In the genomic region with DNA sequence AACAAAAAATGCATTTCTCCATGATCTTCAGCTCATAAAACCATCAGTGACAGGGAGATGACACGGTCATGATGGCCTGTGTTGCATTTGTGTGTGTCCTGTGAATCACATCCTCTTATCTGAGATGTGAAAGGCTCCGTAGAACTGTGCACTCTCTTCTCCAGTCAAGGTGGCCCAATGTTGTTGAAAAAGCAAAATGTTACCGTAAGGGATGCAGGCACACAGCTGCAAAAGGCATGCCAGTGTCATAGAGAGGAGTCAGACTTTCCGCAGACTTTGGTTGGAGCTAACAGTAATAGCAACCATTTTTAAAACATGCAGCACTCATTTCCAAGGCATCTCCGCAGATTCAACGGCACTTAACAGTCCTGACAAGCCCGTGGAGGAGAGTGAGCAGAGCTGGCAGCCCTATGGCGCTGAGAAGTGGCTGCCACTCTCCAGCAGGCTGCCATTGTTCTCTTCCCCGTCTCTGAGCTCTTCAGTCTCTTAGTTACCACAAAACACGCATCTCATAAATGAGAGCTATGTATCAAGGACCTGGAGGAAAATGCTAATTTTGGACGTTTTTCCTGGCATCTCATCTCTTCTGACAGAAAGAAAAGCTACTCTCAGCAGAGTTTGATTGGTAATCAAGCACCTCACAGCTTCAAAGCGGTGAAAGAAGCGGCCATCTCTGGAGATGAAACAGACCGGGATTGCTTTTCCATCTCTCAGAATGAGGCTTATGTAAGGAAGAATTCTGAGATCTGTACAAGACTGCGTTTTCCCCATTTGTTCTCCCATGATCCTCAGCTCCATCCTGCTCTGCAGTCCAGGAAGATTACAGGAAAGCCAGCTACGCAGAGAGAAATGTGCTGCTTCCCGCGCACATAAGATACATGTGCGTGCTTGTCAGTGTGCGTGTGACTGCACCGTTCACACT, we compare ENCODE assay signal across 16 mouse cellular contexts. TPM values are rescaled to one million over a fixed set of nuclear protein-coding genes. Genes with fewer than 3 reads are reported as not detected.
DNase-seq lines count a peak whose midpoint lies in the region; ATAC-seq lines count a peak whose summit lies in the region.
"Had no signal": no experiment of that assay in that cellular context is flagged by ENCODE, and none has a peak within 500 bp of the region (broad histone marks: within the 10 kb centered on the region; RNA-seq: fewer than 3 reads in every experiment).

No protein-coding gene starts in this region.

- WGBS in forebrain, embryonic 11.5 days = 74% methylated on average over 21 of the region's 21 CpGs
- 83% methylated on average over 21 of the region's 21 CpGs for WGBS in forebrain, embryonic 10.5 days
- WGBS in hindbrain, embryonic 12.5 days = 67% methylated on average over 21 of the region's 21 CpGs
- WGBS in midbrain, embryonic 16.5 days = 29% methylated on average over 21 of the region's 21 CpGs

- no peak for DNase-seq in forebrain, embryonic 11.5 days (ENCODE audit: low spot score)
- no peak for DNase-seq in forebrain, embryonic 10.5 days (ENCODE audit: extremely low spot score, low spot score)
- DNase-seq in left cerebral cortex, adult 9 months (ENCODE audit: low spot score in 2 of 2) = peak; percentile 14 to 15
- no peak for DNase-seq in left cerebral cortex, postnatal 4 days
- no peak for DNase-seq in cerebellum, adult 18-20 months
- DNase-seq in retina, embryonic 14.5 days (ENCODE audit: low spot score) = no peak
- DNase-seq: adrenal gland, adult 8-10 months; kidney, postnatal 36 days; lung, adult 18-20 months had no signal

- 0 out of 2 replicates have a peak, but pooled peaks cover 5% of the 10 kb centered on the region for H3K4me1 ChIP-seq in forebrain, embryonic 11.5 days (replicated peaks; ENCODE audit: control insufficient read depth, insufficient read depth, low read length)
- peaks cover 14% of the 10 kb centered on the region for H3K4me1 ChIP-seq in forebrain, embryonic 10.5 days
- H3K4me1 ChIP-seq in hindbrain, embryonic 12.5 days = peaks cover 4% of the 10 kb centered on the region; the same call in 1 of the 2 replicates
- H3K4me1 ChIP-seq in midbrain, embryonic 16.5 days (ENCODE audit: control insufficient read depth, insufficient read depth, low read length) = peaks cover 4% of the 10 kb centered on the region
- H3K4me1 ChIP-seq: limb, embryonic 12.5 days had no signal

- H3K4me2 ChIP-seq in forebrain, embryonic 11.5 days (ENCODE audit: low read depth, low read length, severe bottlenecking) = no peak overlapping the region
- H3K4me2 ChIP-seq in hindbrain, embryonic 12.5 days (replicated peaks) = peak overlapping the region; percentile 21; the same call in 1 of the 2 replicates
- peak overlapping the region; percentile 47 for H3K4me2 ChIP-seq in midbrain, embryonic 16.5 days (ENCODE audit: low read length)
- H3K4me2 ChIP-seq: limb, embryonic 12.5 days had no signal

- H3K27ac ChIP-seq in forebrain, embryonic 11.5 days (ENCODE audit: low read depth, low read length) = peak overlapping the region; percentile 57; the same call in 1 of the 2 replicates
- H3K27ac ChIP-seq in forebrain, embryonic 10.5 days = no peak overlapping the region
- peak overlapping the region; percentile 60; the same call in 1 of the 2 replicates for H3K27ac ChIP-seq in hindbrain, embryonic 12.5 days
- peak overlapping the region; percentile 82 for H3K27ac ChIP-seq in midbrain, embryonic 16.5 days (ENCODE audit: low read length)
- H3K27ac ChIP-seq: limb, embryonic 12.5 days had no signal

- peak; percentile 71; the same call in 1 of the 2 replicates for ATAC-seq in forebrain, embryonic 11.5 days (replicated peaks; ENCODE audit: low FRiP score)
- peak; percentile 76 for ATAC-seq in hindbrain, embryonic 12.5 days (ENCODE audit: low FRiP score)
- ATAC-seq in midbrain, embryonic 16.5 days = peak; percentile 91
- ATAC-seq: intestine, postnatal 0 days had no signal

- intact Hi-C loops in left cerebral cortex, postnatal 4 days (cut with DNase I) = no loop called here

- no peaks in the 10 kb centered on the region for H3K9me3 ChIP-seq in forebrain, embryonic 11.5 days (ENCODE audit: control insufficient read depth, low read length)
- H3K9me3 ChIP-seq in forebrain, embryonic 10.5 days = no peaks in the 10 kb centered on the region
- no peaks in the 10 kb centered on the region for H3K9me3 ChIP-seq in hindbrain, embryonic 12.5 days (replicated peaks)
- no peaks in the 10 kb centered on the region for H3K9me3 ChIP-seq in midbrain, embryonic 16.5 days (replicated peaks; ENCODE audit: control insufficient read depth, low read length, poor library complexity, severe bottlenecking)
- H3K9me3 ChIP-seq: limb, embryonic 12.5 days had no signal

- no peaks in the 10 kb centered on the region for H3K27me3 ChIP-seq in forebrain, embryonic 11.5 days (ENCODE audit: control insufficient read depth, insufficient read depth, low read length)
- no peaks in the 10 kb centered on the region for H3K27me3 ChIP-seq in forebrain, embryonic 10.5 days (ENCODE audit: poor library complexity, severe bottlenecking)
- no peaks in the 10 kb centered on the region for H3K27me3 ChIP-seq in hindbrain, embryonic 12.5 days
- no peaks in the 10 kb centered on the region for H3K27me3 ChIP-seq in midbrain, embryonic 16.5 days (ENCODE audit: control insufficient read depth, insufficient read depth, low read depth, low read length)
- H3K27me3 ChIP-seq: limb, embryonic 12.5 days had no signal

- no peak overlapping the region for H3K4me3 ChIP-seq in forebrain, embryonic 11.5 days (ENCODE audit: low read depth, low read length)
- no peak overlapping the region for H3K4me3 ChIP-seq in forebrain, embryonic 10.5 days
- no peak overlapping the region for H3K4me3 ChIP-seq in hindbrain, embryonic 12.5 days
- no peak overlapping the region for H3K4me3 ChIP-seq in midbrain, embryonic 16.5 days (ENCODE audit: low read depth, low read length)
- H3K4me3 ChIP-seq: limb, embryonic 12.5 days had no signal

- H3K9ac ChIP-seq in forebrain, embryonic 11.5 days (ENCODE audit: low read length) = no peak overlapping the region; the same call in 1 of the 2 replicates
- H3K9ac ChIP-seq in hindbrain, embryonic 12.5 days = 0 out of 2 replicates have a peak overlapping the region, but pooled peaks have one; percentile 5
- H3K9ac ChIP-seq in midbrain, embryonic 16.5 days (ENCODE audit: low read depth, low read length) = peak overlapping the region; percentile 31; the same call in 1 of the 2 replicates
- H3K9ac ChIP-seq: limb, embryonic 12.5 days had no signal

- H3K36me3 ChIP-seq in forebrain, embryonic 11.5 days (ENCODE audit: control insufficient read depth, insufficient read depth, low read length) = no peaks in the 10 kb centered on the region
- H3K36me3 ChIP-seq in forebrain, embryonic 10.5 days (replicated peaks) = no peaks in the 10 kb centered on the region
- no peaks in the 10 kb centered on the region for H3K36me3 ChIP-seq in hindbrain, embryonic 12.5 days
- no peaks in the 10 kb centered on the region for H3K36me3 ChIP-seq in midbrain, embryonic 16.5 days (ENCODE audit: control insufficient read depth, insufficient read depth, low read length)
- H3K36me3 ChIP-seq: limb, embryonic 12.5 days had no signal

RNA-seq across cellular contexts. Expression of gene Lmntd1, which starts 28.8 kb away (rescaled TPM):
- polyA plus RNA-seq in forebrain, embryonic 11.5 days (2014; fragmentation: Nextera tagmentation; extraction: Ambion mirVana) = 0.31 and 0.33 TPM in 2 replicates
- 0.15 and 0.37 TPM in 2 replicates for polyA plus RNA-seq in forebrain, embryonic 10.5 days (2016; fragmentation: Nextera tagmentation; extraction: Ambion mirVana)
- total RNA-seq in left cerebral cortex, postnatal 4 days (2021) = 1 to 10 TPM; 1.9 to 2.1 TPM
- polyA plus RNA-seq in hindbrain, embryonic 12.5 days (2016; fragmentation: Nextera tagmentation; extraction: Ambion mirVana) = 0.39 and 0.58 TPM in 2 replicates
- polyA plus RNA-seq in midbrain, embryonic 16.5 days (2015; fragmentation: Nextera tagmentation; extraction: Ambion mirVana) = 1.3 and 1.5 TPM in 2 replicates
- total RNA-seq: granulocyte monocyte progenitor cell, adult 5-6 weeks; megakaryocyte progenitor cell, adult 5-6 weeks had no signal

RNA-seq across cellular contexts. Expression of gene Tuba3b, which starts 30.2 kb away (rescaled TPM):
- not detected in 2 replicates for polyA plus RNA-seq in forebrain, embryonic 11.5 days (2014; fragmentation: Nextera tagmentation; extraction: Ambion mirVana)
- not detected in 2 replicates for polyA plus RNA-seq in forebrain, embryonic 10.5 days (2016; fragmentation: Nextera tagmentation; extraction: Ambion mirVana)
- total RNA-seq in left cerebral cortex, postnatal 4 days (2021) = not detected
- polyA plus RNA-seq in hindbrain, embryonic 12.5 days (2016; fragmentation: Nextera tagmentation; extraction: Ambion mirVana) = not detected in 2 replicates
- not detected in 2 replicates for polyA plus RNA-seq in midbrain, embryonic 16.5 days (2015; fragmentation: Nextera tagmentation; extraction: Ambion mirVana)
- total RNA-seq: granulocyte monocyte progenitor cell, adult 5-6 weeks; megakaryocyte progenitor cell, adult 5-6 weeks; neutrophil, adult 5-6 weeks had no signal
- polyA plus RNA-seq: intestine, postnatal 0 days; limb, embryonic 12.5 days had no signal

Comparison
In these comparisons a context has a peak if more than half of its experiments do, and no peak if none do; other contexts are left out.
1. DNase-seq: peak in left cerebral cortex, adult 9 months (2 of 2); none in forebrain, embryonic 11.5 days (single experiment), forebrain, embryonic 10.5 days (single experiment), left cerebral cortex, postnatal 4 days (single experiment), cerebellum, adult 18-20 months (0 of 2) and retina, embryonic 14.5 days (single experiment).
2. Peak in every context shown above with its lines, with median percentiles within 50 percentile points of each other: ATAC-seq.